Mouse (Mus musculus): ENCODE measurements at regions not wholly inside any gene's neighbourhood (a gene's known extent, or its start where the extent isn't known, plus 50 kb on each side); places are given as distances from the start of the nearest gene placed in this dataset.
"Not testable (repeated sequence)": the region's sequence is repeated elsewhere in the genome, so short reads cannot be mapped to it uniquely, and the experiment has no call there.

DNA sequence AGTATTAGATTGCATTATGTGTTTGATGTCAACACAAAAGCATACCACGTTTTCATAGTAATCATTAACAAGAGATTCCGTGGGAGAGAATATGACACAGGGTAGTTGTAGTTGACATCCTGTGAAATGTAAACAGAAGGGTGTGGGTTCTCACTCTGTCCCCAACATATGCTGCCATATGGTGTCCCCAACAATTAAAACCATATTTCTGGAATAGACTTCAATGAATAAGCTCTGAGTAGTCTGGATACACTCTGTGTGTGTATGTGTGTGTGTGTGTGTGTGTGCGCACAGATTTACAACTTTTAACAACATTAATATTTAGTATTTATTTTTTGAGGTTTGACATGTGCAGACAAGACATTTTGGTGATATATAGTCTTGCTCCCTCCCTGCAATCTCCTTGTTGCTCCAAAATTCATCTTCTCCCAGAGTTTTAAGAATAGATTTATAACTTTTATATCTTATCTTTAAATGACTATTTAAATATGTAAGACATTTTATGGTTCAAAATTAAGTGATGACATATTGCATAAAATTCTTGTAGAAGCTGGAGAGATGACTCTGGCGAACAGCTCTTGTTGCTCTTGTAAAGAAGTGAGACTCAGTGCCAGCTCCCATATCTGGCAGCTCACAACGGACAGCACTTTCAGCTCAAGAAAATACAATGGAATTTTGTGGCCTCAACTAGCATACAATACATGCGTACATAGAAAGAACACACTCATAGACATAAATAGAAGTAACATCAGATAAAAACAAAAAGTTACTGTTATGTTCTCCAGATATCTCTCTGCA, 162.6 kb upstream of the Tram1l1 start:
- DNase-seq (ENCODE audit: low spot score in 2 of 2): no peak

DNA sequence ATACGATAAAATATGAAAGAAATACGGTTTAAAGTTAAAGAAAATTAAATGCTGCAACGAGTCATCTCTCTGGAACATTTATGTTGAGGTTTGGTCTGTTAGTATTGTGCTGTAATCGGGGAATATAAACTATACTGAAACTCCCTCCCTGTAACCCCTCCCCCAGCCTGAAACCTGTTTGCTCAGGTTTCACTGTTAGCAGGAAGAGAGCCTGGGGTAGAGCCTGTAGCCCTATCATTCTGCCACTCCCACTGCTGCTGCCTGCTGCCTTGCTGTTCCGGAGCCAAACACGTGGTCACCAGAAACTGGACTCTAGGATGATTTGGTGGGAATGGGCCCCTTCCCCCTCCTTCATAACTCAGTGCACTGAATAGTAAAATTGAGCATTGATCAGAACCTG, 127.3 kb upstream of the Tram1l1 start:
- DNase-seq (ENCODE audit: low spot score in 2 of 2): not testable (repeated sequence)

DNA sequence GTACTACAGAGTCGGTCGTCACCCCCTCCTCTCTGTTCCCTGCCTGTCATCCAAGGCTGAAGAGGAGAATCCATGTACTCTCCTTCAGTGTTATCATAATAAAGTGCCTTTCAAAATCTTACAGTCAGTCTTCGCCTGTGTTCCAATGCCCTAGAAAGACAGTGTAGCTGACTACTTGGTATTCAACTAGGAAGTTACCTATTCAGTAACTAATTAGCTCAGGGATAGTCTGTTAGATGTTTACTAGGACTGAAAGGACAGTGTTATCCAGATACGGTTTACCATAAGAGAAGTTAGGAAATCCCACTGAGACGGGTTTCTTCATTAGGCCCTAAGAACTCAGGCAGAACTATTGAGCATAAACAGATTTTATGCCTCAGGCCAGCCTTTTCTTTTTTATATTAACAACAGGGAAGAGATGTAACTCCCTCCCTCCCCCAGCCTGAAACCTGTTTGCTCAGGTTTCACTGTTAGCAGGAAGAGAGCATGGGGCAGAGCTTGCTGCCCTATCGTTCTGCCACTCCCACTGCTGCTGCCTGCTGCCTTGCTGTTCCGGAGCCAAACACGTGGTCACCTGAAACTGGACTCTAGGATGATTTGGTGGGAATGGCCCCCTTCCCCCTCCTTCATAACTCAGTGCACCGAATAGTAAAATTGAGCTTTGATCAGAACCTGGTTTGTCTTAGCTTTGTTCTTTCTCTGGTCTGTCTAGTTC, 120.3 kb upstream of the Tram1l1 start:
- DNase-seq (ENCODE audit: low spot score in 2 of 2): not testable (repeated sequence)

DNA sequence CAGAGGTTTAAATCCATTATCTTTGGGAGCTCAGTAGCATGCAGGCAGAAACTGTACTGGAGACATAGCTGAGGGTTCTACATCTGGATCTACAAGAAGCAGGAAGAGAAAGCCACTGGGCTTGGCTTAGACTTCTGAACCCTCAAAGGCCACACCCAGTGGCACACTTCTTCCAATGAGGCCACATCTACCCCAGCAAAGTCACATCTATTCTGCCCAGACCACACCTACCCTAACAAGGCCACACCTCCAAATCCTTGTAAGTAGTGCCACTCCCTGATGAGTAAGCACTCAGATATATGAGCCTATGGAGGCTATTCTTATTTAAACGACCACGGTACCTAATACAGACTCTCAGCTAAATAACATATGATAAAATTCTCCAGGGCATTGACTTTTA, 103.5 kb upstream of the Tram1l1 start:
- DNase-seq (ENCODE audit: low spot score in 2 of 2): no peak

DNA sequence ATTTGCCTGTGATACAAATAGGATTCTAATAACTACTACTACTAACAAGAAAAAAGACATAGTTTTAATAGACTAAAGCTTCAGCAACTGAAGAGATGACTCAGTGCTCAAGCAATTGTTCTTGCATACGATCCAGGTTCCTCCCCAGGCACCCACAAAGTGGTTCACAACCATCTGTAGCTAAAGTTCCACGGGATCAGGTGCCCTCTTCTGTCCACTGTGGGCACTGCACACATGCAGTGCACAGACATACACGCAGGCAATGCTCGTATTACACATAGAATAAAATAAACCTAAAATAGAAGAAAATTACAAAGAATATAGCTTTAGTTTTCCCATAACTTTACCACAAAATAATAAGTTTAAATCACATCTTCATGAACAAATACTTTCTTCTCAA, 94.7 kb upstream of the Tram1l1 start:
- no peak for DNase-seq (ENCODE audit: low spot score in 2 of 2)

DNA sequence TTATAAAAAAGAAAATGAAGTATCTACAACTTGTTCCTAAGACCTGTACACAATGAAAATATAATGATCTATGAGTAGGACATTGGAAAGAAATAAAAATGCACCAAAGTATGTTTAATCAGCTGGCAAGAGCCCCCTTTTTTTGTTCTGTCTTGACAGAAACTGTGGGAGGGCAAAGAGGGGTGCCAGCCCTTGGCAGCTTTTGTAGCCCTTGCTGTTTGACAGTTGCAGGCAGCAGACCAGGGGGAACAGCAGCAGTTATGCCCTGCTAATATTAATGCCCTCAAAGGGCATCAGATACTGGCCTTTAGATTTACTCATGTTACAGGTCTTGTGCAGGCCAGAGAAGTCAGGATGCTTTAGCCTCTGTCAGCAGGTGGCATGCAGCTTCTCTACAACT, 93.0 kb upstream of the Tram1l1 start:
- DNase-seq (ENCODE audit: low spot score in 2 of 2): no peak

DNA sequence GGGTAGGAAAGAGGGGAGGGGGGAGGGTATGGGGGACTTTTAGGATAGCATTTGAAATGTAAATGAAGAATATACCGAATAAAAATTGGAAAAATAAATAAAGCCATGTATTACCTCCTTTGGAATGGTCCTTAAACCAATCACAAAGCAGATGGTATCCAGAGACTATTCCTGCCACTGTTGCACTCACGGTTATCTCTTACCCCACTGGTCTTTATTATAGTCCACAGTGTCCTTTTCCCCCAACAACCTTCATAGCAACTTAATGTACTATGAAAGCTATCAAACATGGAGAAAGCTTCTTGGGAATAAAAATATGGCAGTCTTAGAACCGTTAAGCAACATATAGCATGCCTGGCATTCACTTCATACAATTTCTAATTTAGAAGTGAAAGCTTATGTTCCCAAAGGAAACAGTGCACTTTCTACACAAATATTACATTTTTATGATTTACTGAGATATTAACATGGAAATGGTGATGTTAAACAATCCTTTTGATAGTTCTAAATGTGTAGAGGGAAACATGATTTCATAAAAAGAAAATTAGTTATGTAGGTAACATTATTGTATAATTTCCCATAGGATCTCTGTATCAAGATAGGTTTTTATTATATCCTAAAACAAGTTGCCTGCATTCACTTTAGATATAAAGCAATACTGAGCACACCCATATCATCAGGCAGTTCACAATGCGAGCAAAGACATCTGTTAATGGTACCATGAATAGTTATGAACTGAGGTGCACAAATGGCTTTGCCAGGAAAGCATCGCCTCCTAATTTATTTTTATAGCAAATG, 79.5 kb upstream of the Tram1l1 start:
- DNase-seq (ENCODE audit: low spot score in 2 of 2): no peak

DNA sequence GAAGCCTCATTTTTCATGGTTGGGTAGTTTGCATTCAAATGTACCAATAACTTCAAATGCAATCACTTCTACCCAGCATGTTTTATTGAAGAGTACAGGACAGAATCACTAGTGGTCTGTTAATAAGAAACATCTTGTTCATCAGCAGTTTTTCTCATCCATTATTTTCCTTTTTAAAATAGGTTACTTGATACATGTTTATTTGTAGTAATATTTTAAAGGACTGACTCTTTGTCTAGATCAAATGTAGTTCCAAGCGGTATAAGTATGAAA, 79.0 kb upstream of the Tram1l1 start:
- DNase-seq (ENCODE audit: low spot score in 2 of 2): no peak

DNA sequence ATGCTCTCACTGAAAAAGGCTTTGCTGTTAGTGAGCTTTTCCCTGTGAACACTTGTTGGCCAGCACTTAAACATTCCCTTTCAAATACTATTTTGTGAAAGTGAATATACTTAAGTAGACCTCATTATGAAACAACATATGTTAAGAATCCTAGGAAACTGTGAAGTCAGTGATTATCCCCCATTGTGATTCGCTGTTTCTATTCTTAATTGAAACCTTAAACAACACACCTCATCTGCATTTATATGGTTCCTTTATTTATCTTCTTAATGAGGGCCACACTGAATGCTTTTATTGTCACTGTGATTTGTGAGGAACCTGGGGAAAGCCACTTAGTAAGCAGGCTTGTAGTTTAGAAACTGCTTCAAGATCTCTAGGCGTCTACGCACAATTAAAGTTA, 58.5 kb upstream of the Tram1l1 start:
- DNase-seq (ENCODE audit: low spot score in 2 of 2): no peak

DNA sequence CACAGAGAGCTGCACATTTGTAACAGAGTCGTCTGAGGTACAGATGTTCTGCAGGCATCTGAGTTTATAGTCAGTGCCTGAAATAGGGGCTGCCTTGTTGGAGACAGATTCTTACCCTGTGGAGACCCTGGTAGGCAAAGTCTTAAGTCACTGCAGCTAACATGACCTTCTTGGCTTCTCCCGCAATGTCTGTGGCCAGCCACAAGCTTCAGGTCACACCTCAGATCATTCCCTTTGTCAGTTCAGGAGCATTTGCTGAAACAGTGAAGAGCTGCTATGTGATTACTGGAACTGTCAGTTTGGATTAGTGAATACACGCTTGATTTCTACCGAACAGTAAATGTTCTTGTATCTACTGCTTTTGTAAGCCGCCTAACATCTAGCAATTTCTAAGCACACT, 53.8 kb upstream of the Tram1l1 start:
- no peak for DNase-seq (ENCODE audit: low spot score in 2 of 2)

DNA sequence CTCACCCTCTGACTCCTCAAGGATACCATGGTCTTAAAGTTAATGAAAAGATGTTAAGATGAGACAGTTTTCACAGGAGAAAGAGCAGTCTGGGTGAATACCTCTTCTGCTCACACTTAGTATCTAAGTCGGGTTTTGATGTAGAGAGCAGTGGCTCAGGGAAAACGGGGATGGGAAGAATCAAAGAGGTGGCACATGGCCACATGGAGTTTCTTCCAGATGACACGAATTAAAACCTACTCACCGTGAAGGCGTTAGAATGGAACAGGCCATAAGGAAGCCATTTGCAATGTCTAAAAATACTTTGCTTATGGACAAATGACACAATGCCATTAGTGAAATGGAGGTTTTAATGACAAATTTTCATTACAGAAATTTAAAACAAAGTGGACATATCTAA, 50.1 kb upstream of the Tram1l1 start:
- no peak for DNase-seq (ENCODE audit: low spot score in 2 of 2)

All from right cerebral cortex, adult 2 months (tissue).